In the genomic region with DNA sequence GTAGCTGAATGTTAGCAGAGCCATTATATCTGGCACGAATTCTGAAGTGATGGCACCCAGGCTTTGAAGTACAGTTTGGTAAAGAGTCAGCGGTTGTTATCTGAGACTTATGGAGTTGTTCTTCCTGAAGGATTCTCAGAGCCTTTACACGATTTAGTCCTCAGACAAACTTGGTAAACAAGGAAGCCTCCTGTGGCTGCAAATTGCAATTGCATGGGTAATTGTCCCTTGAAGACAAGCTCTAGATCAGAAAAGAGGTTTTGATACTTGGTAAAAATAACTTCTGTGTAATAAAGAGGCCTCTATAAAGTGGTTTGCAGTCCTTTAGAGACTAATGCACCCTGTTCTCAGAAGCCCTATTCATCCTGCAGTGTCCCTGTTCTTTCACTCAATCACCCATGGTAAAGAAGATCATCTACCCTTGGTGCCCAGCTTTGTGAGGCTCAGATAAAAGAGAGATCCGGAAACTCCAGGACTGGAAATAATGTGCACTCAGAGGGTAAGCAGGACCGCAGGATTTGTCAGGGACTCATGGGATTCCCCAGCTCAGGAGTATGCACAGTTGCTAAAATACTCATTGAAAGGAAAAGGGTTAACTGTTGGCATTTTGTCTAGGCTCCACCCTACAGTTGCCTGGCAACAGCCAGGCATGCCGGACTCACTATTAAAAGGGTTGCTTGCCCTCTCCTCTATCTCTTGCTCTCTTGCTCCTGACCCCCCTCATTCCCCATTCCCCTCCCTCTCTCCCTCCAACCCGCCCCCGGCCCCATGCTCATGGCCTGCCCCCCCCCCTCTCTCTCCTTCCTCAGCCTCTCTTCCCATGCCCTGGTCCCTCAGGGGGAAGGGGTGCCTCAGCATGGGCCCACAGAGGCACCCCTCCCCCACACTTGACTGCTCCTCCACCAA, we compare ENCODE assay signal across 8 mouse cellular contexts. TPM values are rescaled to one million over a fixed set of nuclear protein-coding genes. Genes with fewer than 3 reads are reported as not detected.
DNase-seq lines count a peak whose midpoint lies in the region; ATAC-seq and TF ChIP-seq lines count a peak whose summit lies in the region.

No protein-coding gene starts in this region.

- no peaks in the 10 kb centered on the region; the same call in 1 of the 2 replicates for H3K4me1 ChIP-seq in heart, postnatal 0 days (ENCODE audit: control insufficient read depth, insufficient read depth)
- no peaks in the 10 kb centered on the region for H3K4me1 ChIP-seq in forebrain, postnatal 0 days (ENCODE audit: insufficient read depth)
- no peaks in the 10 kb centered on the region for H3K4me1 ChIP-seq in midbrain, embryonic 14.5 days (ENCODE audit: control insufficient read depth, insufficient read depth, low read length)

- H3K27ac ChIP-seq in heart, postnatal 0 days (ENCODE audit: low read depth), result no peak overlapping the region; the same call in 1 of the 2 replicates
- H3K27ac ChIP-seq in forebrain, postnatal 0 days (ENCODE audit: low read depth, low read length), result no peak overlapping the region
- H3K27ac ChIP-seq in midbrain, embryonic 14.5 days (replicated peaks; ENCODE audit: low read depth, low read length), result peak overlapping the region; percentile 21; the same call in 1 of the 2 replicates

- H3K9me3 ChIP-seq in heart, postnatal 0 days (replicated peaks; ENCODE audit: control insufficient read depth, low read length), result 0 out of 2 replicates have a peak, but pooled peaks cover 4% of the 10 kb centered on the region
- no peaks in the 10 kb centered on the region for H3K9me3 ChIP-seq in forebrain, postnatal 0 days (ENCODE audit: low read length)
- no peaks in the 10 kb centered on the region for H3K9me3 ChIP-seq in midbrain, embryonic 14.5 days (ENCODE audit: control insufficient read depth, low read length)

- peak overlapping the region; percentile 18; the same call in 1 of the 2 replicates for H3K4me2 ChIP-seq in heart, postnatal 0 days (ENCODE audit: low read depth, low read length)
- H3K4me2 ChIP-seq in forebrain, postnatal 0 days (ENCODE audit: low read depth), result no peak overlapping the region
- peak overlapping the region; percentile 20 for H3K4me2 ChIP-seq in midbrain, embryonic 14.5 days (ENCODE audit: low read length)

- peak; percentile 55; the same call in 1 of the 2 replicates for ATAC-seq in heart, postnatal 0 days (ENCODE audit: insufficient read depth, low read depth)
- no peak for ATAC-seq in forebrain, postnatal 0 days
- ATAC-seq in midbrain, embryonic 14.5 days (ENCODE audit: low FRiP score, low TSS enrichment), result peak; percentile 67; the same call in 1 of the 2 replicates
- ATAC-seq in megakaryocyte, adult 5-6 weeks (ENCODE audit: poor library complexity, severe bottlenecking), result no peak

- H3K27me3 ChIP-seq in heart, postnatal 0 days (ENCODE audit: control insufficient read depth, insufficient read depth, low read length), result no peaks in the 10 kb centered on the region
- no peaks in the 10 kb centered on the region for H3K27me3 ChIP-seq in forebrain, postnatal 0 days (ENCODE audit: insufficient read depth, low read length)
- H3K27me3 ChIP-seq in midbrain, embryonic 14.5 days (ENCODE audit: control insufficient read depth, insufficient read depth, low read length), result no peaks in the 10 kb centered on the region

- no peak overlapping the region for H3K9ac ChIP-seq in heart, postnatal 0 days (replicated peaks; ENCODE audit: low read depth, low read length)
- no peak overlapping the region for H3K9ac ChIP-seq in forebrain, postnatal 0 days
- no peak overlapping the region for H3K9ac ChIP-seq in midbrain, embryonic 14.5 days (replicated peaks; ENCODE audit: low read length)

- no peaks in the 10 kb centered on the region for H3K36me3 ChIP-seq in heart, postnatal 0 days (replicated peaks; ENCODE audit: control insufficient read depth, insufficient read depth, low read length)
- H3K36me3 ChIP-seq in forebrain, postnatal 0 days (ENCODE audit: insufficient read depth), result no peaks in the 10 kb centered on the region
- no peaks in the 10 kb centered on the region for H3K36me3 ChIP-seq in midbrain, embryonic 14.5 days (ENCODE audit: control insufficient read depth, insufficient read depth, low read length)

- intact Hi-C loops in heart, postnatal 25 days (cut with DNase I), result no loop called here

- DNase-seq in heart, postnatal 0 days (ENCODE audit: low spot score), result peak; percentile 16
- no peak for DNase-seq in heart, postnatal 25 days (ENCODE audit: low spot score)
- DNase-seq in ZHBTc4 (ENCODE audit: low read depth, low spot score), result peak; percentile 26
- DNase-seq in forebrain, postnatal 0 days, result peak; percentile 22
- DNase-seq in midbrain, embryonic 14.5 days, result peak; percentile 74
- DNase-seq in natural killer cell, adult 2 months (ENCODE audit: low spot score in 2 of 2), result no peak
- no peak for DNase-seq in spleen, postnatal 36 days (ENCODE audit: low spot score in 2 of 2)

- no peak for TF ChIP-seq EP300 in heart, postnatal 0 days (IDR thresholded peaks at IDR 0.05; ENCODE audit: low read depth)

- H3K4me3 ChIP-seq in heart, postnatal 0 days (ENCODE audit: low read depth, low read length), result no peak overlapping the region
- no peak overlapping the region for H3K4me3 ChIP-seq in forebrain, postnatal 0 days (ENCODE audit: low read depth, low read length)
- H3K4me3 ChIP-seq in midbrain, embryonic 14.5 days (replicated peaks; ENCODE audit: low read depth, low read length), result no peak overlapping the region

- peak; percentile 14; the same call in 1 of the 2 replicates for TF ChIP-seq CTCF in heart, postnatal 0 days (IDR thresholded peaks at IDR 0.05; ENCODE audit: low read depth)
- TF ChIP-seq CTCF in forebrain, postnatal 0 days (IDR thresholded peaks at IDR 0.05; ENCODE audit: low read depth), result peak; percentile 54

- WGBS in heart, postnatal 0 days, result 25% methylated on average over 8 of the region's 8 CpGs
- WGBS in forebrain, postnatal 0 days, result 16% methylated on average over 8 of the region's 8 CpGs
- 21% methylated on average over 8 of the region's 8 CpGs for WGBS in midbrain, embryonic 14.5 days

RNA-seq across cellular contexts. Expression of gene Zfp626, which starts 8.8 kb away (rescaled TPM):
- 2.6 and 22.2 TPM in 2 replicates for total RNA-seq in heart, postnatal 0 days (2014; rRNA removed; ENCODE audit: low replicate concordance)
- 0.91 and 1.0 TPM in 2 replicates for polyA plus RNA-seq in heart, postnatal 0 days (2015; fragmentation: Nextera tagmentation; extraction: Ambion mirVana)
- 1 to 10 TPM; 5.5 to 6.2 TPM for total RNA-seq in heart, postnatal 25 days (2021)
- total RNA-seq in forebrain, postnatal 0 days (2014; rRNA removed), result 4.6 and 9.5 TPM in 2 replicates
- 0.84 and 1.1 TPM in 2 replicates for polyA plus RNA-seq in forebrain, postnatal 0 days (2015; fragmentation: Nextera tagmentation; extraction: Ambion mirVana)
- polyA plus RNA-seq in midbrain, embryonic 14.5 days (2014; fragmentation: Nextera tagmentation; extraction: Ambion mirVana), result 2.4 and 2.6 TPM in 2 replicates
- 5.9 and 6.2 TPM in 2 replicates for total RNA-seq in megakaryocyte, adult 5-6 weeks (2015)
- 5.0 and 5.4 TPM in 2 replicates for total RNA-seq in megakaryocyte, adult 5-6 weeks (2017)

RNA-seq across cellular contexts. Expression of gene Zfp59, which starts 40.2 kb away (rescaled TPM):
- 3.1 and 5.5 TPM in 2 replicates for total RNA-seq in heart, postnatal 0 days (2014; rRNA removed; ENCODE audit: low replicate concordance)
- polyA plus RNA-seq in heart, postnatal 0 days (2015; fragmentation: Nextera tagmentation; extraction: Ambion mirVana), result 3.5 and 3.6 TPM in 2 replicates
- 1 to 10 TPM; 2.6 to 3.1 TPM for total RNA-seq in heart, postnatal 25 days (2021)
- total RNA-seq in forebrain, postnatal 0 days (2014; rRNA removed), result 10.7 and 11.6 TPM in 2 replicates
- 3.5 and 5.2 TPM in 2 replicates for polyA plus RNA-seq in forebrain, postnatal 0 days (2015; fragmentation: Nextera tagmentation; extraction: Ambion mirVana)
- polyA plus RNA-seq in midbrain, embryonic 14.5 days (2014; fragmentation: Nextera tagmentation; extraction: Ambion mirVana), result 9.9 and 15.2 TPM in 2 replicates
- 2.3 and 3.7 TPM in 2 replicates for total RNA-seq in megakaryocyte, adult 5-6 weeks (2015)
- 2.3 and 3.7 TPM in 2 replicates for total RNA-seq in megakaryocyte, adult 5-6 weeks (2017)

RNA-seq across cellular contexts. Expression of gene Zfp607a, which starts 59.2 kb away (rescaled TPM):
- total RNA-seq in heart, postnatal 0 days (2014; rRNA removed; ENCODE audit: low replicate concordance), result 3.9 and 4.5 TPM in 2 replicates
- 2.3 and 2.4 TPM in 2 replicates for polyA plus RNA-seq in heart, postnatal 0 days (2015; fragmentation: Nextera tagmentation; extraction: Ambion mirVana)
- 1 to 10 TPM; 3.3 to 3.5 TPM for total RNA-seq in heart, postnatal 25 days (2021)
- 2.5 and 2.8 TPM in 2 replicates for total RNA-seq in forebrain, postnatal 0 days (2014; rRNA removed)
- polyA plus RNA-seq in forebrain, postnatal 0 days (2015; fragmentation: Nextera tagmentation; extraction: Ambion mirVana), result 0.54 and 0.68 TPM in 2 replicates
- polyA plus RNA-seq in midbrain, embryonic 14.5 days (2014; fragmentation: Nextera tagmentation; extraction: Ambion mirVana), result 0.98 and 1.3 TPM in 2 replicates
- 5.4 and 5.8 TPM in 2 replicates for total RNA-seq in megakaryocyte, adult 5-6 weeks (2015)
- 9.0 and 10.0 TPM in 2 replicates for total RNA-seq in megakaryocyte, adult 5-6 weeks (2017)

Comparison
In these comparisons a context has a peak if more than half of its experiments do, and no peak if none do; other contexts are left out.
1. DNase-seq: peak in heart, postnatal 0 days (single experiment), ZHBTc4 (single experiment), forebrain, postnatal 0 days (single experiment) and midbrain, embryonic 14.5 days (single experiment); none in heart, postnatal 25 days (single experiment), natural killer cell, adult 2 months (0 of 2) and spleen, postnatal 36 days (0 of 2).
2. ATAC-seq: peak in heart, postnatal 0 days (single experiment) and midbrain, embryonic 14.5 days (single experiment); none in forebrain, postnatal 0 days (single experiment) and megakaryocyte, adult 5-6 weeks (single experiment).